Mouse (Mus musculus): ENCODE measurements around the gene Lamb1. TPM values are rescaled to one million over a fixed set of nuclear protein-coding genes. Genes with fewer than 3 reads are reported as not detected.

Lamb1 gene
- polyA plus RNA-seq, 1 experiment from 2014 or later = 38.1 TPM

GRCm38 (mm10) chr12:31270776-31271175 is 5.7 kb downstream of the Lamb1 start:
- H3K9ac ChIP-seq (ENCODE audit: low read length) = no peak overlapping the region
- WGBS = 81% methylated on average over 5 of the region's 5 CpGs
- H3K4me1 ChIP-seq (ENCODE audit: control insufficient read depth, insufficient read depth, low read length) = peaks cover 19% of the 10 kb centered on the region
- no peak overlapping the region for H3K27ac ChIP-seq (replicated peaks; ENCODE audit: low read depth, low read length)
- H3K36me3 ChIP-seq (ENCODE audit: control insufficient read depth, insufficient read depth, low read length) = peaks cover 2% of the 10 kb centered on the region
- no peak for DNase-seq (ENCODE audit: low spot score)
- no peak overlapping the region for H3K4me3 ChIP-seq (ENCODE audit: low read depth, low read length)
- no peak overlapping the region for H3K4me2 ChIP-seq (ENCODE audit: low read depth, severe bottlenecking)
- no peaks in the 10 kb centered on the region for H3K27me3 ChIP-seq (ENCODE audit: control insufficient read depth, insufficient read depth, low read length)
- H3K9me3 ChIP-seq (ENCODE audit: control insufficient read depth, low read length) = no peaks in the 10 kb centered on the region
- ATAC-seq (ENCODE audit: insufficient number of reproducible peaks, low FRiP score, low TSS enrichment, low read depth) = no peak

- ATAC-seq (ENCODE audit: insufficient number of reproducible peaks, low FRiP score, low TSS enrichment, low read depth) (0 out of 2 replicates have a peak, but pooled peaks have one; percentile 48), DNase-seq (ENCODE audit: low spot score) (peak; percentile 49)
- Histone ChIP-seq H3K4me3 (ENCODE audit: low read depth, low read length) (no peak overlapping the region), H3K27me3 (ENCODE audit: control insufficient read depth, insufficient read depth, low read length) (no peaks in the 10 kb centered on the region), H3K4me2 (ENCODE audit: low read depth, severe bottlenecking) (no peak overlapping the region), H3K4me1 (ENCODE audit: control insufficient read depth, insufficient read depth, low read length) (peaks cover 18% of the 10 kb centered on the region), H3K27ac (replicated peaks; ENCODE audit: low read depth, low read length) (no peak overlapping the region), H3K9me3 (ENCODE audit: control insufficient read depth, low read length) (no peaks in the 10 kb centered on the region), H3K9ac (ENCODE audit: low read length) (no peak overlapping the region), H3K36me3 (ENCODE audit: control insufficient read depth, insufficient read depth, low read length) (peaks cover 4% of the 10 kb centered on the region)
- 57% methylated on average over 16 of the region's 16 CpGs for WGBS
Observed at GRCm38 (mm10) chr12:31271361-31272011, 6.5 kb downstream of the Lamb1 start.

- ATAC-seq (ENCODE audit: insufficient number of reproducible peaks, low FRiP score, low TSS enrichment, low read depth) (no peak), DNase-seq (ENCODE audit: low spot score) (no peak)
- Histone ChIP-seq H3K36me3 (ENCODE audit: control insufficient read depth, insufficient read depth, low read length) (peaks cover 4% of the 10 kb centered on the region), H3K4me2 (ENCODE audit: low read depth, severe bottlenecking) (no peak overlapping the region), H3K9me3 (ENCODE audit: control insufficient read depth, low read length) (no peaks in the 10 kb centered on the region), H3K4me1 (ENCODE audit: control insufficient read depth, insufficient read depth, low read length) (peaks cover 12% of the 10 kb centered on the region), H3K27me3 (ENCODE audit: control insufficient read depth, insufficient read depth, low read length) (no peaks in the 10 kb centered on the region), H3K27ac (replicated peaks; ENCODE audit: low read depth, low read length) (no peak overlapping the region), H3K4me3 (ENCODE audit: low read depth, low read length) (no peak overlapping the region), H3K9ac (ENCODE audit: low read length) (no peak overlapping the region)
- 63% methylated on average over 8 of the region's 8 CpGs for WGBS
Observed at GRCm38 (mm10) chr12:31272012-31272735, 7.1 kb downstream of the Lamb1 start.

GRCm38 (mm10) chr12:31272846-31273245 is 7.8 kb downstream of the Lamb1 start:
- H3K4me2 ChIP-seq (ENCODE audit: low read depth, severe bottlenecking) = no peak overlapping the region
- no peak for ATAC-seq (ENCODE audit: insufficient number of reproducible peaks, low FRiP score, low TSS enrichment, low read depth)
- H3K27ac ChIP-seq (replicated peaks; ENCODE audit: low read depth, low read length) = no peak overlapping the region
- no peak overlapping the region for H3K9ac ChIP-seq (ENCODE audit: low read length)
- WGBS = 87% methylated on average over 2 of the region's 2 CpGs
- no peaks in the 10 kb centered on the region for H3K9me3 ChIP-seq (ENCODE audit: control insufficient read depth, low read length)
- H3K36me3 ChIP-seq (ENCODE audit: control insufficient read depth, insufficient read depth, low read length) = peaks cover 4% of the 10 kb centered on the region
- no peak overlapping the region for H3K4me3 ChIP-seq (ENCODE audit: low read depth, low read length)
- no peaks in the 10 kb centered on the region for H3K27me3 ChIP-seq (ENCODE audit: control insufficient read depth, insufficient read depth, low read length)
- H3K4me1 ChIP-seq (ENCODE audit: control insufficient read depth, insufficient read depth, low read length) = peaks cover 9% of the 10 kb centered on the region
- no peak for DNase-seq (ENCODE audit: low spot score)

GRCm38 (mm10) chr12:31273646-31274045 is 8.6 kb downstream of the Lamb1 start:
- H3K27ac ChIP-seq (replicated peaks; ENCODE audit: low read depth, low read length) = no peak overlapping the region
- no peak overlapping the region for H3K9ac ChIP-seq (ENCODE audit: low read length)
- ATAC-seq (ENCODE audit: insufficient number of reproducible peaks, low FRiP score, low TSS enrichment, low read depth) (no peak), DNase-seq (ENCODE audit: low spot score) (no peak)
- 92% methylated on average over 7 of the region's 7 CpGs for WGBS
- H3K4me2 ChIP-seq (ENCODE audit: low read depth, severe bottlenecking) = no peak overlapping the region
- H3K4me1 ChIP-seq (ENCODE audit: control insufficient read depth, insufficient read depth, low read length) = peaks cover 9% of the 10 kb centered on the region
- no peaks in the 10 kb centered on the region for H3K9me3 ChIP-seq (ENCODE audit: control insufficient read depth, low read length)
- no peak overlapping the region for H3K4me3 ChIP-seq (ENCODE audit: low read depth, low read length)
- no peaks in the 10 kb centered on the region for H3K27me3 ChIP-seq (ENCODE audit: control insufficient read depth, insufficient read depth, low read length)
- peaks cover 4% of the 10 kb centered on the region for H3K36me3 ChIP-seq (ENCODE audit: control insufficient read depth, insufficient read depth, low read length)

- DNase-seq (ENCODE audit: low spot score) (no peak), ATAC-seq (ENCODE audit: insufficient number of reproducible peaks, low FRiP score, low TSS enrichment, low read depth) (no peak)
- H3K9me3 ChIP-seq (ENCODE audit: control insufficient read depth, low read length) = no peaks in the 10 kb centered on the region
- no peak overlapping the region for H3K4me3 ChIP-seq (ENCODE audit: low read depth, low read length)
- H3K27ac ChIP-seq (replicated peaks; ENCODE audit: low read depth, low read length) = no peak overlapping the region
- H3K36me3 ChIP-seq (ENCODE audit: control insufficient read depth, insufficient read depth, low read length) = peaks cover 2% of the 10 kb centered on the region; the same call in 1 of the 2 replicates
- H3K27me3 ChIP-seq (ENCODE audit: control insufficient read depth, insufficient read depth, low read length) = no peaks in the 10 kb centered on the region
- H3K4me1 ChIP-seq (ENCODE audit: control insufficient read depth, insufficient read depth, low read length) = peaks cover 6% of the 10 kb centered on the region; the same call in 1 of the 2 replicates
- no peak overlapping the region for H3K4me2 ChIP-seq (ENCODE audit: low read depth, severe bottlenecking)
- WGBS = 87% methylated on average over 10 of the region's 10 CpGs
- no peak overlapping the region for H3K9ac ChIP-seq (ENCODE audit: low read length)
Observed at GRCm38 (mm10) chr12:31275411-31275810, 10.4 kb downstream of the Lamb1 start.

GRCm38 (mm10) chr12:31278270-31278669 is 13.2 kb downstream of the Lamb1 start:
- H3K4me3 ChIP-seq (ENCODE audit: low read depth, low read length) = no peak overlapping the region
- H3K27ac ChIP-seq (replicated peaks; ENCODE audit: low read depth, low read length) = no peak overlapping the region
- no peak overlapping the region for H3K4me2 ChIP-seq (ENCODE audit: low read depth, severe bottlenecking)
- no peaks in the 10 kb centered on the region for H3K27me3 ChIP-seq (ENCODE audit: control insufficient read depth, insufficient read depth, low read length)
- peaks cover 2% of the 10 kb centered on the region; the same call in 1 of the 2 replicates for H3K36me3 ChIP-seq (ENCODE audit: control insufficient read depth, insufficient read depth, low read length)
- H3K9me3 ChIP-seq (ENCODE audit: control insufficient read depth, low read length) = no peaks in the 10 kb centered on the region
- no peak for ATAC-seq (ENCODE audit: insufficient number of reproducible peaks, low FRiP score, low TSS enrichment, low read depth)
- no peaks in the 10 kb centered on the region for H3K4me1 ChIP-seq (ENCODE audit: control insufficient read depth, insufficient read depth, low read length)
- no peak for DNase-seq (ENCODE audit: low spot score)
- whole genome bisulfite sequencing = 88% methylated on average over 11 of the region's 11 CpGs
- no peak overlapping the region for H3K9ac ChIP-seq (ENCODE audit: low read length)

GRCm38 (mm10) chr12:31280318-31280717 is 15.3 kb downstream of the Lamb1 start:
- ATAC-seq (ENCODE audit: insufficient number of reproducible peaks, low FRiP score, low TSS enrichment, low read depth) (no peak), DNase-seq (ENCODE audit: low spot score) (no peak)
- Histone ChIP-seq H3K9me3 (ENCODE audit: control insufficient read depth, low read length) (no peaks in the 10 kb centered on the region), H3K36me3 (ENCODE audit: control insufficient read depth, insufficient read depth, low read length) (peaks cover 2% of the 10 kb centered on the region; the same call in 1 of the 2 replicates), H3K4me3 (ENCODE audit: low read depth, low read length) (no peak overlapping the region), H3K27ac (replicated peaks; ENCODE audit: low read depth, low read length) (no peak overlapping the region), H3K9ac (ENCODE audit: low read length) (no peak overlapping the region), H3K4me2 (ENCODE audit: low read depth, severe bottlenecking) (no peak overlapping the region), H3K4me1 (ENCODE audit: control insufficient read depth, insufficient read depth, low read length) (no peaks in the 10 kb centered on the region), H3K27me3 (ENCODE audit: control insufficient read depth, insufficient read depth, low read length) (no peaks in the 10 kb centered on the region)
- WGBS = 87% methylated on average over 7 of the region's 7 CpGs
